In genomic region chr1:52306892-52307291, GRCm38 (mm10) we compare ENCODE assay signal across 9 mouse cellular contexts.
A peak's percentile ranks its signal among the peaks of the same experiment; 100 is the strongest.
DNase-seq lines count a peak whose midpoint lies in the region; ATAC-seq and TF ChIP-seq lines count a peak whose summit lies in the region.
"Had no signal": no experiment of that assay in that cellular context is flagged by ENCODE, and none has a peak within 500 bp of the region (broad histone marks: within the 10 kb centered on the region; RNA-seq: fewer than 3 reads in every experiment).

No protein-coding gene starts in this region.

- no peak for TF ChIP-seq POLR2A in olfactory bulb, adult 2 months (IDR thresholded peaks at IDR 0.05; ENCODE audit: insufficient read depth, low read depth, low read length)

- H3K27ac ChIP-seq in kidney, embryonic 16.5 days (ENCODE audit: low read length), result no peak overlapping the region
- H3K27ac ChIP-seq in embryonic facial prominence, embryonic 14.5 days (replicated peaks; ENCODE audit: low read depth, low read length), result no peak overlapping the region
- no peak overlapping the region for H3K27ac ChIP-seq in olfactory bulb, adult 2 months (ENCODE audit: insufficient read depth, low read depth, low read length)
- H3K27ac ChIP-seq: embryonic facial prominence, embryonic 15.5 days had no signal

- H3K4me2 ChIP-seq in kidney, embryonic 16.5 days (replicated peaks; ENCODE audit: low read depth, low read length), result no peak overlapping the region
- H3K4me2 ChIP-seq in embryonic facial prominence, embryonic 14.5 days (ENCODE audit: low read depth, low read length), result no peak overlapping the region
- H3K4me2 ChIP-seq: embryonic facial prominence, embryonic 15.5 days had no signal

- no peaks in the 10 kb centered on the region for H3K36me3 ChIP-seq in kidney, embryonic 16.5 days (ENCODE audit: insufficient read depth, low read length)
- no peaks in the 10 kb centered on the region for H3K36me3 ChIP-seq in embryonic facial prominence, embryonic 14.5 days (ENCODE audit: control insufficient read depth, insufficient read depth, low read length)
- H3K36me3 ChIP-seq: embryonic facial prominence, embryonic 15.5 days had no signal

- WGBS in kidney, embryonic 16.5 days, result 52% methylated on average over 6 of the region's 6 CpGs
- WGBS in embryonic facial prominence, embryonic 14.5 days, result 60% methylated on average over 6 of the region's 6 CpGs
- 36% methylated on average over 6 of the region's 6 CpGs for WGBS in olfactory bulb, adult 2 months

- no peaks in the 10 kb centered on the region for H3K9me3 ChIP-seq in kidney, embryonic 16.5 days (ENCODE audit: low read length)
- H3K9me3 ChIP-seq in embryonic facial prominence, embryonic 14.5 days (ENCODE audit: control insufficient read depth, low read length), result 0 out of 2 replicates have a peak, but pooled peaks cover 4% of the 10 kb centered on the region
- H3K9me3 ChIP-seq: embryonic facial prominence, embryonic 15.5 days had no signal

- no peaks in the 10 kb centered on the region for H3K4me1 ChIP-seq in kidney, embryonic 16.5 days (ENCODE audit: insufficient read depth, low read length)
- H3K4me1 ChIP-seq in embryonic facial prominence, embryonic 14.5 days (ENCODE audit: control insufficient read depth, insufficient read depth, low read length), result no peaks in the 10 kb centered on the region
- peaks cover 8% of the 10 kb centered on the region; the same call in 1 of the 2 replicates for H3K4me1 ChIP-seq in olfactory bulb, adult 2 months (ENCODE audit: control insufficient read depth, insufficient read depth, low read length)
- H3K4me1 ChIP-seq: embryonic facial prominence, embryonic 15.5 days had no signal

- H3K9ac ChIP-seq in kidney, embryonic 16.5 days (replicated peaks; ENCODE audit: low read length), result no peak overlapping the region
- no peak overlapping the region for H3K9ac ChIP-seq in embryonic facial prominence, embryonic 14.5 days (ENCODE audit: low read depth, low read length)
- H3K9ac ChIP-seq: embryonic facial prominence, embryonic 15.5 days had no signal

- H3K27me3 ChIP-seq in kidney, embryonic 16.5 days (ENCODE audit: insufficient read depth, low read length), result no peaks in the 10 kb centered on the region
- no peaks in the 10 kb centered on the region for H3K27me3 ChIP-seq in embryonic facial prominence, embryonic 14.5 days (replicated peaks; ENCODE audit: control insufficient read depth, insufficient read depth, low read length)
- H3K27me3 ChIP-seq: embryonic facial prominence, embryonic 15.5 days had no signal

- no peak overlapping the region for H3K4me3 ChIP-seq in kidney, embryonic 16.5 days (ENCODE audit: low read length)
- H3K4me3 ChIP-seq in embryonic facial prominence, embryonic 14.5 days (ENCODE audit: low read depth, low read length), result no peak overlapping the region
- no peak overlapping the region for H3K4me3 ChIP-seq in olfactory bulb, adult 2 months (ENCODE audit: insufficient read depth, low read depth, low read length)
- H3K4me3 ChIP-seq: embryonic facial prominence, embryonic 15.5 days had no signal

- TF ChIP-seq CTCF in olfactory bulb, adult 2 months (IDR thresholded peaks at IDR 0.05; ENCODE audit: insufficient read depth, low read depth, low read length), result 0 out of 2 replicates have a peak, but pooled peaks have one; percentile 20

- DNase-seq in kidney, adult 11 months, result peak; percentile 24
- DNase-seq in B cell, adult 2 months, result peak; percentile 82 to 83
- DNase-seq in MEL-GATA-1-ER (ENCODE audit: extremely low read depth, low read depth), result peak; percentile 89
- DNase-seq in embryonic facial prominence, embryonic 14.5 days (ENCODE audit: low spot score), result peak; percentile 8
- DNase-seq in layer of hippocampus, adult 9-10 months (ENCODE audit: low spot score), result peak; percentile 40

- no peak for ATAC-seq in kidney, embryonic 16.5 days (ENCODE audit: low FRiP score, low TSS enrichment)
- no peak for ATAC-seq in embryonic facial prominence, embryonic 14.5 days (ENCODE audit: low read depth)
- no peak for ATAC-seq in activated CD4-positive, CD25-positive, alpha-beta regulatory T cell, adult 4 months

Comparison
In these comparisons a context has a peak if more than half of its experiments do, and no peak if none do; other contexts are left out.
1. DNase-seq: peak in every context shown above with its lines; median percentile 89 in MEL-GATA-1-ER; 82 in B cell, adult 2 months; 40 in layer of hippocampus, adult 9-10 months; 24 in kidney, adult 11 months; 8 in embryonic facial prominence, embryonic 14.5 days.